Mouse (Mus musculus) MEL (cell line): Measurements from ENCODE around the gene Ttc25. TPM values are rescaled to one million over a fixed set of nuclear protein-coding genes. Genes with fewer than 3 reads are reported as not detected.
"Not testable (repeated sequence)": the region's sequence is repeated elsewhere in the genome, so short reads cannot be mapped to it uniquely, and the experiment has no call there.

ENCODE experiments used
- DNase-seq: peaks from one replicate; pipeline ENCODE4 v3.0.0; 2011; ENCODE audit warnings: low read depth, low spot score
- H3K27ac ChIP-seq: 2 replicates; pipeline ENCODE4 v1.5.1; 2012; ENCODE audit warnings: low read depth, mild to moderate bottlenecking, control low read depth, low read length, moderate library complexity; ENCODE audit not compliant: control insufficient read depth
- H3K27me3 ChIP-seq, 2 experiments: fragments of 150-350 bp in 1 of 2; sonication (generic) in 1 of 2; 2 replicates each; pipeline ENCODE4 v1.6.1; 2012; ENCODE audit warnings: low read length in 2 of 2, mild to moderate bottlenecking in 2 of 2, improper control_type of control experiment in 1 of 2, moderate library complexity in 1 of 2; ENCODE audit not compliant: insufficient read depth in 2 of 2, control insufficient read depth in 1 of 2
- H3K36me3 ChIP-seq, 2 experiments: 2 replicates each; pipeline ENCODE4 v1.6.1; 2012 to 2014; ENCODE audit warnings: low read length in 2 of 2, improper control_type of control experiment in 1 of 2, inconsistent platforms in 1 of 2, mild to moderate bottlenecking in 1 of 2; ENCODE audit not compliant: insufficient read depth in 2 of 2, control insufficient read depth in 1 of 2
- H3K4me1 ChIP-seq, 2 experiments: fragments of 150-350 bp in 1 of 2; sonication (generic) in 1 of 2; 2 replicates each; pipeline ENCODE4 v1.6.1; 2012; ENCODE audit warnings: low read length in 2 of 2, improper control_type of control experiment in 1 of 2, mild to moderate bottlenecking in 1 of 2; ENCODE audit not compliant: insufficient read depth in 2 of 2, control insufficient read depth in 1 of 2
- H3K4me3 ChIP-seq, 2 experiments: fragments of 150-350 bp in 1 of 2; sonication (generic) in 1 of 2; 2 replicates each; pipeline ENCODE4 v1.5.1; 2012; ENCODE audit warnings: low read depth in 2 of 2, low read length in 2 of 2, mild to moderate bottlenecking in 2 of 2, moderate library complexity in 2 of 2, control low read depth in 1 of 2, improper control_type of control experiment in 1 of 2; ENCODE audit not compliant: control insufficient read depth in 1 of 2, insufficient read depth in 1 of 2
- H3K79me2 ChIP-seq: 2 replicates; pipeline ENCODE4 v1.6.1; 2012; ENCODE audit warnings: mild to moderate bottlenecking, low read length, moderate library complexity; ENCODE audit not compliant: control insufficient read depth, poor library complexity, insufficient read depth
- H3K9ac ChIP-seq: 2 replicates; pipeline ENCODE4 v1.6.1; 2012; ENCODE audit warnings: low read depth, mild to moderate bottlenecking, control low read depth, low read length, moderate library complexity; ENCODE audit not compliant: control insufficient read depth, poor library complexity, severe bottlenecking
- H3K9me3 ChIP-seq: fragments of 150-350 bp; sonication (generic); replicated peaks from 2 replicates; pipeline ENCODE4 v1.6.1; 2012; ENCODE audit warnings: mild to moderate bottlenecking, low read length, improper control_type of control experiment, moderate library complexity; ENCODE audit not compliant: insufficient read depth
- BHLHE40 ChIP-seq: IDR thresholded peaks from 2 replicates; pipeline ENCODE4 v1.6.1; 2012; ENCODE audit warnings: low read depth, mild to moderate bottlenecking, inconsistent platforms, low read length, improper control_type of control experiment, borderline replicate concordance
- CHD2 ChIP-seq: IDR thresholded peaks from 2 replicates; pipeline ENCODE4 v1.6.1; 2011; ENCODE audit warnings: low read length, improper control_type of control experiment
- E2F4 ChIP-seq: IDR thresholded peaks from 2 replicates; pipeline ENCODE4 v1.6.1; 2011; ENCODE audit warnings: low read depth, low read length, improper control_type of control experiment, borderline replicate concordance
- EP300 ChIP-seq, 2 experiments: IDR thresholded peaks; 2 replicates each; pipeline ENCODE4 v1.6.1; 2011; ENCODE audit warnings: improper control_type of control experiment in 2 of 2, low read length in 2 of 2, low read depth in 1 of 2, mild to moderate bottlenecking in 1 of 2
- ETS1 ChIP-seq: IDR thresholded peaks from 2 replicates; pipeline ENCODE4 v1.6.1; 2012; ENCODE audit warnings: low read depth, mild to moderate bottlenecking, inconsistent platforms, low read length, improper control_type of control experiment, moderate library complexity
- GATA1 ChIP-seq: IDR thresholded peaks from 2 replicates; pipeline ENCODE4 v1.6.1; 2011; ENCODE audit warnings: low read depth, low read length, improper control_type of control experiment
- HCFC1 ChIP-seq: IDR thresholded peaks from 2 replicates; pipeline ENCODE4 v1.6.1; 2012; ENCODE audit warnings: low read depth, mild to moderate bottlenecking, inconsistent platforms, low read length, improper control_type of control experiment, moderate library complexity
- JUND ChIP-seq: IDR thresholded peaks from 2 replicates; pipeline ENCODE4 v1.6.1; 2011; ENCODE audit warnings: low read depth, mild to moderate bottlenecking, improper control_type of control experiment, low read length
- KAT2A ChIP-seq: conservative IDR thresholded peaks from 2 replicates; pipeline ENCODE4 v1.6.1; 2012; ENCODE audit warnings: low read depth, low read length, improper control_type of control experiment, inconsistent platforms
- MAX ChIP-seq: IDR thresholded peaks from 2 replicates; pipeline ENCODE4 v1.6.1; 2011; ENCODE audit warnings: low read length, improper control_type of control experiment
- MXI1 ChIP-seq: IDR thresholded peaks from 2 replicates; pipeline ENCODE4 v1.6.1; 2011; ENCODE audit warnings: mild to moderate bottlenecking, low read depth, low read length, improper control_type of control experiment
- MYB ChIP-seq: IDR thresholded peaks from 2 replicates; pipeline ENCODE4 v1.6.1; 2011; ENCODE audit warnings: mild to moderate bottlenecking, low read depth, low read length, improper control_type of control experiment
- MYC ChIP-seq: IDR thresholded peaks from 2 replicates; pipeline ENCODE4 v1.6.1; 2011; ENCODE audit warnings: low read depth, mild to moderate bottlenecking, low read length, improper control_type of control experiment, moderate library complexity
- NELFE ChIP-seq: IDR thresholded peaks from 2 replicates; pipeline ENCODE4 v1.6.1; 2011; ENCODE audit warnings: low read depth, low read length, improper control_type of control experiment
- POLR2AphosphoS2 ChIP-seq: IDR thresholded peaks from 2 replicates; pipeline ENCODE4 v1.6.1; 2011; ENCODE audit warnings: low read length, improper control_type of control experiment
- POLR2AphosphoS5 ChIP-seq: IDR thresholded peaks from 2 replicates; pipeline ENCODE4 v1.6.1; 2012; ENCODE audit warnings: low read depth, borderline replicate concordance, mild to moderate bottlenecking, inconsistent platforms, low read length, moderate library complexity, mixed read lengths
- RAD21 ChIP-seq: IDR thresholded peaks from 2 replicates; pipeline ENCODE4 v1.6.1; 2011; ENCODE audit warnings: mild to moderate bottlenecking, low read depth, low read length, improper control_type of control experiment
- RCOR1 ChIP-seq: IDR thresholded peaks from 2 replicates; pipeline ENCODE4 v1.6.1; 2012; ENCODE audit warnings: low read depth, mild to moderate bottlenecking, inconsistent platforms, low read length, improper control_type of control experiment
- SIN3A ChIP-seq: IDR thresholded peaks from 2 replicates; pipeline ENCODE4 v1.6.1; 2012; ENCODE audit warnings: low read length, improper control_type of control experiment, inconsistent platforms
- SMC3 ChIP-seq: IDR thresholded peaks from 2 replicates; pipeline ENCODE4 v1.6.1; 2011; ENCODE audit warnings: low read depth, low read length, improper control_type of control experiment
- TAL1 ChIP-seq: IDR thresholded peaks from 2 replicates; pipeline ENCODE4 v1.6.1; 2012; ENCODE audit warnings: mild to moderate bottlenecking, inconsistent platforms, low read length, moderate library complexity, mixed read lengths
- TBP ChIP-seq: IDR thresholded peaks from 2 replicates; pipeline ENCODE4 v1.8.0; 2011; ENCODE audit warnings: low read depth, low read length, improper control_type of control experiment
- TCF12 ChIP-seq: IDR thresholded peaks from 2 replicates; pipeline ENCODE4 v1.6.1; 2014; ENCODE audit warnings: low read depth, mild to moderate bottlenecking, inconsistent platforms, low read length, improper control_type of control experiment, moderate library complexity
- USF2 ChIP-seq, 2 experiments: IDR thresholded peaks; 2 replicates each; pipeline ENCODE4 v1.6.1; 2011 to 2012; ENCODE audit warnings: improper control_type of control experiment in 2 of 2, low read length in 2 of 2, borderline replicate concordance in 1 of 2, inconsistent platforms in 1 of 2, low read depth in 1 of 2, mild to moderate bottlenecking in 1 of 2; ENCODE audit not compliant: insufficient read depth in 1 of 2
- ZMIZ1 ChIP-seq: IDR thresholded peaks from 2 replicates; pipeline ENCODE4 v1.6.1; 2012; ENCODE audit warnings: low read depth, mild to moderate bottlenecking, inconsistent platforms, low read length, improper control_type of control experiment, moderate library complexity
- ZNF384 ChIP-seq: IDR thresholded peaks from 2 replicates; pipeline ENCODE4 v1.6.1; 2012; ENCODE audit warnings: low read depth, mild to moderate bottlenecking, inconsistent platforms, low read length, improper control_type of control experiment
- polyA plus RNA-seq, 2 experiments: library from polyadenylated mRNA; stranded (reverse) in 1 of 2; unstranded in 1 of 2; fragments of >175 nt in 1 of 2; fragments of >200 nt in 1 of 2; gene quantifications; 2 replicates each; pipeline versions ENCODE4 v1.2.1 to v1.2.4; 2012; ENCODE audit warnings: low replicate concordance in 2 of 2, low read depth in 1 of 2; ENCODE audit not compliant: insufficient read length in 2 of 2, insufficient read depth in 1 of 2, missing spikeins in 1 of 2
- total RNA-seq: library from RNA; depleted of rRNA; stranded (reverse); fragments of 300-350 nt; gene quantifications from 2 replicates; pipeline ENCODE4 v1.2.3, GENCODE M21; 2012

Ttc25 gene
- total and polyA plus RNA-seq, 3 experiments, result 0.46 to 0.92 TPM; not detected in 1

- Histone ChIP-seq H3K27ac (no peak overlapping the region), H3K4me1 (peaks cover 7 to 11% of the 10 kb centered on the region in 2 experiments), H3K79me2 (no peaks in the 10 kb centered on the region), H3K9ac (no peak overlapping the region), H3K27me3 (no peaks in the 10 kb centered on the region), H3K9me3 (no peaks in the 10 kb centered on the region), H3K4me3 (no peak overlapping the region), H3K36me3 (peaks cover 13 to 14% of the 10 kb centered on the region in 2 experiments)
- no peak for DNase-seq
- TF ChIP-seq KAT2A (no peak), MXI1 (no peak), POLR2AphosphoS5 (no peak), SMC3 (no peak), POLR2AphosphoS2 (no peak), TBP (no peak), BHLHE40 (no peak), GATA1 (no peak), MYC (no peak), NELFE (no peak), HCFC1 (no peak), JUND (no peak)
- TF ChIP-seq, all 39 proteins: peak for 0
These were observed 34.9 kb downstream of the Ttc25 start for GRCm38 (mm10) chr11:100580275-100580674.

- peak overlapping the region; percentile 20; the same call in 1 of the 2 replicates for H3K27ac ChIP-seq
- TF ChIP-seq ETS1 (peak; percentile 72), GATA1 (peak; percentile 74), TAL1 (peak; percentile 49; the same call in 1 of the 2 replicates), MYB (0 out of 2 replicates have a peak, but pooled peaks have one; percentile 42), HCFC1 (0 out of 2 replicates have a peak, but pooled peaks have one; percentile 39), CHD2 (0 out of 2 replicates have a peak, but pooled peaks have one; percentile 14), USF2 (IDR thresholded peaks at IDR 0.05; ENCODE audit: borderline replicate concordance in 1 of 2, insufficient read depth in 1 of 2, low read depth in 1 of 2, low read length in 2 of 2) (no peak), RCOR1 (0 out of 2 replicates have a peak, but pooled peaks have one; percentile 48), RAD21 (no peak), TCF12 (peak; percentile 86), KAT2A (no peak), MYC (peak; percentile 83), E2F4 (no peak), ZMIZ1 (no peak), MAX (peak; percentile 80), EP300 (IDR thresholded peaks at IDR 0.05; ENCODE audit: low read depth in 1 of 2, low read length in 2 of 2) (peak; percentile 73 to 79), SIN3A (peak; percentile 90), ZNF384 (peak; percentile 28; the same call in 1 of the 2 replicates), MXI1 (peak; percentile 94)
- no peaks in the 10 kb centered on the region for H3K9me3 ChIP-seq
- H3K79me2 ChIP-seq, result no peaks in the 10 kb centered on the region
- H3K27me3 ChIP-seq, result no peaks in the 10 kb centered on the region
- H3K9ac ChIP-seq, result no peak overlapping the region
- H3K36me3 ChIP-seq, result peaks cover 13 to 23% of the 10 kb centered on the region in 2 experiments
- no peak overlapping the region for H3K4me3 ChIP-seq
- DNase-seq, result peak; percentile 94
- H3K4me1 ChIP-seq, result peaks cover 7 to 11% of the 10 kb centered on the region in 2 experiments
These were observed 36.3 kb downstream of the Ttc25 start for GRCm38 (mm10) chr11:100581756-100582155.

GRCm38 (mm10) chr11:100582413-100582812, 37.0 kb downstream of the Ttc25 start:
- not testable (repeated sequence) for DNase-seq, H3K27me3 ChIP-seq, H3K79me2 ChIP-seq, H3K4me3 ChIP-seq, H3K9ac ChIP-seq, H3K9me3 ChIP-seq
- Histone ChIP-seq H3K27ac (peak overlapping the region; percentile 20; the same call in 1 of the 2 replicates), H3K36me3 (peaks cover 13 to 25% of the 10 kb centered on the region in 2 experiments), H3K4me1 (peaks cover 7 to 11% of the 10 kb centered on the region in 2 experiments)
